Mouse (Mus musculus) bone marrow macrophage, adult 2 months (primary cell): Measurements from ENCODE around the gene Meox1.

Experiments
- CTCF ChIP-seq: IDR thresholded peaks from 2 replicates; pipeline ENCODE4 v1.5.1; 2012; ENCODE audit warnings: low read depth, mild to moderate bottlenecking, low read length, moderate library complexity
- POLR2A ChIP-seq: IDR thresholded peaks from 2 replicates; pipeline ENCODE4 v1.6.1; 2012; ENCODE audit warnings: mild to moderate bottlenecking, low read depth, low read length, borderline replicate concordance

GRCm38 (mm10) chr11:101937108-101937507 lies 42.9 kb upstream of the Meox1 start:
- TF ChIP-seq POLR2A = no peak
- TF ChIP-seq CTCF = no peak
